Comparison of ENCODE assay signal across 8 mouse cellular contexts in the genomic region with DNA sequence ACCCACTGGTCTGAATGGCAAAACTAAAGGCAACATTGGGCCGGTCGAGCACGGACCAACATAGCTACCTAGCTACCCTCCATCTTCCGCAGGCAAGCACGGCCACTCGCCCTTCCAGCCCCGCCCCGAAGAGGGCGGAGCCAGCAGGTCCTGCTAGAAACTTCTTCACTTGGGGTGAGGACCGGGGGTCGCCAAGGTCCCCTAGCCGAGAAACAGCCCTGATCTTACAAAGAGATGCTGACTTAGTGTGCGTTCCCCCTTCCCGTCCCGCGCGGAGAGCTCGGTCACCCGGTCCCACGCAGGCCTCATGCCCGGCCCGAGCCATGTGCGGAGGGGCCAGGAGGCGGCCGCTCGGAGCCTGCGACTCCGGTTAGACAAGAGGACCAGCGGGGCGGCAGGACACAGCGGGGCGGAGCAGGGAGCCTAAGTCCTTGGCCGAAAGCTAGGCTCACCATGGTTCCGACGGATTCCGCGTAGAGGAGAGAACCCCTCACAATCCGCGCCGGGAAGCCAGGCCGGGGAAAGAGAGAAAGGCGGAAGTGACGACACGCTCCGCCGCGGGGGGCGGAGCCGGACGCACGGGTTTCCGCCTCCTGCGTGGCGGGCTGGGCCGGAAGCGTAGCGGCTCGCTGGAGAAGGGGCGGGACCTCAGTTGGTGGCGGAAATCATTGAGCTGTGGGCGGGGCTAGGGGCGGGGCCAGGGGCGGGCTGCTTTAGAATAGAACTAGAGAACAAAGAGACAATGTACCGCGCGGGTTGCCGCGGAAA. TPM values are rescaled to one million over a fixed set of nuclear protein-coding genes. Genes with fewer than 3 reads are reported as not detected.
DNase-seq lines count a peak whose midpoint lies in the region; ATAC-seq lines count a peak whose summit lies in the region.

A gene (minus strand): TSS at position 561 of the 768 bp plus-strand sequence.

- peaks cover 10% of the 10 kb centered on the region for H3K4me1 ChIP-seq in intestine, embryonic 14.5 days (replicated peaks; ENCODE audit: control insufficient read depth, insufficient read depth, low read length)

- peak within 1 kb of the TSS; percentile 95 for H3K4me2 ChIP-seq in intestine, embryonic 14.5 days (ENCODE audit: low read length)

- peaks cover 39% of the 10 kb centered on the region for H3K36me3 ChIP-seq in intestine, embryonic 14.5 days (ENCODE audit: control insufficient read depth, insufficient read depth, low read length)

- intact Hi-C loops in left cerebral cortex, postnatal 14 days (cut with DNase I), result loop anchor here (5.0 to 10.0 kb wide), 3 partner anchors 84 to 641 kb away; a partner anchor contains a TSS

- peak; percentile 96 for ATAC-seq in intestine, embryonic 14.5 days (replicated peaks; ENCODE audit: low FRiP score, low TSS enrichment, low read depth)

- H3K27me3 ChIP-seq in intestine, embryonic 14.5 days (replicated peaks; ENCODE audit: control insufficient read depth, insufficient read depth, low read length), result no peaks in the 10 kb centered on the region

- no peaks in the 10 kb centered on the region for H3K9me3 ChIP-seq in intestine, embryonic 14.5 days (ENCODE audit: control insufficient read depth, low read length)

- peak; percentile 92 to 96 for DNase-seq in adrenal gland, adult (ENCODE audit: inconsistent age in 2 of 2, low spot score in 1 of 2)
- peak; percentile 98 for DNase-seq in embryo, embryonic 10.5 days (ENCODE audit: low spot score)
- peak; percentile 89 for DNase-seq in gastrocnemius, postnatal 25 days
- DNase-seq in intestine, embryonic 14.5 days (ENCODE audit: low spot score), result peak; percentile 97
- DNase-seq in left cerebral cortex, postnatal 14 days (ENCODE audit: low spot score in 2 of 2), result peak; percentile 90 to 91
- DNase-seq in mesoderm, embryonic 11.5 days (ENCODE audit: low read depth, low spot score), result peak; percentile 99
- peak; percentile 81 to 86 for DNase-seq in right cerebral cortex, postnatal 36 days (ENCODE audit: low spot score in 2 of 2)
- peak; percentile 99 for DNase-seq in yolk sac, embryonic 10.5 days (ENCODE audit: low spot score)

- peak within 1 kb of the TSS; percentile 91 for H3K4me3 ChIP-seq in intestine, embryonic 14.5 days (ENCODE audit: low read depth, low read length)

- H3K9ac ChIP-seq in intestine, embryonic 14.5 days (ENCODE audit: low read length), result peak within 1 kb of the TSS; percentile 89

- peak within 1 kb of the TSS; percentile 94 for H3K27ac ChIP-seq in intestine, embryonic 14.5 days (ENCODE audit: low read depth)

- WGBS in intestine, embryonic 14.5 days, result under 1% methylated on average over 68 of the region's 68 CpGs

RNA-seq across cellular contexts. Expression of the gene that starts here (rescaled TPM):
- 100 to 1,000 TPM; 104 to 109 TPM for total RNA-seq in gastrocnemius, postnatal 25 days (2021)
- 280 and 295 TPM in 2 replicates for polyA plus RNA-seq in intestine, embryonic 14.5 days (2014; fragmentation: Nextera tagmentation; extraction: Ambion mirVana)
- 100 to 1,000 TPM; 186 to 187 TPM for total RNA-seq in left cerebral cortex, postnatal 14 days (2021)

Comparison
In these comparisons a context has a peak if more than half of its experiments do, and no peak if none do; other contexts are left out.
1. Peak in every context shown above with its lines: DNase-seq, ATAC-seq, H3K4me3 ChIP-seq and H3K27ac ChIP-seq.